Mouse (Mus musculus) retina, postnatal 1 day (tissue): ENCODE data around the gene C2cd2.
A peak's percentile ranks its signal among the peaks of the same experiment; 100 is the strongest.

Experiments
- DNase-seq: peaks from one replicate; pipeline ENCODE4 v3.0.0-alpha.2; 2012

Gene C2cd2

GRCm38 (mm10) chr16:97941844-97942243 lies 20.6 kb downstream of the C2cd2 start:
- no peak for DNase-seq

- no peak for DNase-seq
Measured at GRCm38 (mm10) chr16:97940471-97940973, 21.9 kb downstream of the C2cd2 start.

- DNase-seq, result no peak
Measured at GRCm38 (mm10) chr16:97935815-97936214, 26.6 kb downstream of the C2cd2 start.

GRCm38 (mm10) chr16:97930231-97930630 lies 32.2 kb downstream of the C2cd2 start:
- no peak for DNase-seq

GRCm38 (mm10) chr16:97929520-97929919 lies 32.9 kb downstream of the C2cd2 start:
- no peak for DNase-seq

- DNase-seq, result no peak
Measured at GRCm38 (mm10) chr16:97927331-97927938, 35.0 kb downstream of the C2cd2 start.

- DNase-seq, result no peak
Measured at GRCm38 (mm10) chr16:97926381-97926780, 36.0 kb downstream of the C2cd2 start.

GRCm38 (mm10) chr16:97925760-97926159 lies 36.6 kb downstream of the C2cd2 start:
- DNase-seq, result no peak

- DNase-seq, result no peak
Measured at GRCm38 (mm10) chr16:97923700-97924099, 38.7 kb downstream of the C2cd2 start.

GRCm38 (mm10) chr16:97922779-97923126 lies 39.6 kb downstream of the C2cd2 start:
- DNase-seq, result no peak

- DNase-seq, result peak; percentile 90
Measured at GRCm38 (mm10) chr16:97921961-97922778, 40.2 kb downstream of the C2cd2 start.

GRCm38 (mm10) chr16:97920621-97921020 lies 41.8 kb downstream of the C2cd2 start:
- no peak for DNase-seq

- DNase-seq, result no peak
Measured at GRCm38 (mm10) chr16:97919793-97920192, 42.6 kb downstream of the C2cd2 start.

GRCm38 (mm10) chr16:97912873-97913272 lies 49.5 kb downstream of the C2cd2 start:
- DNase-seq, result no peak

GRCm38 (mm10) chr16:97909356-97909755 lies 53.0 kb downstream of the C2cd2 start:
- DNase-seq, result no peak

- DNase-seq, result no peak
Measured at GRCm38 (mm10) chr16:97907496-97907895, 54.9 kb downstream of the C2cd2 start.

GRCm38 (mm10) chr16:97906337-97906736 lies 56.1 kb downstream of the C2cd2 start:
- no peak for DNase-seq

- no peak for DNase-seq
Measured at GRCm38 (mm10) chr16:97905449-97905991, 56.9 kb downstream of the C2cd2 start.

GRCm38 (mm10) chr16:97904035-97904434 lies 58.4 kb downstream of the C2cd2 start:
- DNase-seq, result no peak

- no peak for DNase-seq
Measured at GRCm38 (mm10) chr16:97897346-97898024, 64.9 kb downstream of the C2cd2 start.

- no peak for DNase-seq
Measured at GRCm38 (mm10) chr16:97887762-97888161, 74.6 kb downstream of the C2cd2 start.

GRCm38 (mm10) chr16:97883696-97884095 lies 78.7 kb downstream of the C2cd2 start:
- DNase-seq, result no peak

GRCm38 (mm10) chr16:97882891-97883290 lies 79.5 kb downstream of the C2cd2 start:
- DNase-seq, result no peak
